Mouse (Mus musculus) intestine, embryonic 16.5 days (tissue): ENCODE results near the gene Entpd7. TPM values are rescaled to one million over a fixed set of nuclear protein-coding genes. Genes with fewer than 3 reads are reported as not detected.
A peak's percentile ranks its signal among the peaks of the same experiment; 100 is the strongest.

Experiments used
- ATAC-seq: fragments of 200-750 bp; cut with Nextera tagmentation; 2 replicates; pipeline ENCODE4 v1.8.0; 2017; ENCODE audit warnings: moderate TSS enrichment, moderate library complexity
- H3K27ac ChIP-seq: fragments of 300-500 bp; sonication (generic); 2 replicates; pipeline ENCODE4 v1.5.1; 2014; ENCODE audit warnings: mild to moderate bottlenecking, low read length
- H3K27me3 ChIP-seq: fragments of 300-500 bp; sonication (generic); replicated peaks from 2 replicates; pipeline ENCODE4 v1.6.1; 2014; ENCODE audit warnings: low read length, control low read depth, mixed read lengths; ENCODE audit not compliant: control insufficient read depth, insufficient read depth
- H3K36me3 ChIP-seq: fragments of 300-500 bp; sonication (generic); 2 replicates; pipeline ENCODE4 v1.6.1; 2014; ENCODE audit warnings: low read length, control low read depth; ENCODE audit not compliant: control insufficient read depth, insufficient read depth
- H3K4me1 ChIP-seq: fragments of 300-500 bp; sonication (generic); 2 replicates; pipeline ENCODE4 v1.6.1; 2014; ENCODE audit warnings: low read length, control low read depth, mixed read lengths; ENCODE audit not compliant: control insufficient read depth, insufficient read depth
- H3K4me2 ChIP-seq: fragments of 300-500 bp; sonication (generic); 2 replicates; pipeline ENCODE4 v1.6.1; 2014; ENCODE audit warnings: low read depth, low read length, control low read depth
- H3K4me3 ChIP-seq: fragments of 300-500 bp; sonication (generic); 2 replicates; pipeline ENCODE4 v1.5.1; 2014; ENCODE audit warnings: mild to moderate bottlenecking, low read length
- H3K9ac ChIP-seq: fragments of 300-500 bp; sonication (generic); 2 replicates; pipeline ENCODE4 v1.6.1; 2014; ENCODE audit warnings: low read depth, low read length
- H3K9me3 ChIP-seq: fragments of 300-500 bp; sonication (generic); 2 replicates; pipeline ENCODE4 v1.6.1; 2016; ENCODE audit warnings: low read length, control low read depth; ENCODE audit not compliant: control insufficient read depth
- WGBS: fragments of 180-500 bp; shearing (Covaris S2); extraction: QIAGEN DNeasy Blood & Tissue Kit; methylation state at CpG from one replicate; pipeline ENCODE4 v1.1.7; 2014; 5-methylcytosine and 5-hydroxymethylcytosine counted together
- polyA plus RNA-seq: library from polyadenylated mRNA; unstranded; fragments of >200 nt; fragmentation: Nextera tagmentation; extraction: Ambion mirVana; gene quantifications from 2 replicates; pipeline ENCODE4 v1.2.1, GENCODE M21; 2015

The Entpd7 gene
- polyA plus RNA-seq, 1 experiment from 2014 or later, result 27.6 TPM

DNA sequence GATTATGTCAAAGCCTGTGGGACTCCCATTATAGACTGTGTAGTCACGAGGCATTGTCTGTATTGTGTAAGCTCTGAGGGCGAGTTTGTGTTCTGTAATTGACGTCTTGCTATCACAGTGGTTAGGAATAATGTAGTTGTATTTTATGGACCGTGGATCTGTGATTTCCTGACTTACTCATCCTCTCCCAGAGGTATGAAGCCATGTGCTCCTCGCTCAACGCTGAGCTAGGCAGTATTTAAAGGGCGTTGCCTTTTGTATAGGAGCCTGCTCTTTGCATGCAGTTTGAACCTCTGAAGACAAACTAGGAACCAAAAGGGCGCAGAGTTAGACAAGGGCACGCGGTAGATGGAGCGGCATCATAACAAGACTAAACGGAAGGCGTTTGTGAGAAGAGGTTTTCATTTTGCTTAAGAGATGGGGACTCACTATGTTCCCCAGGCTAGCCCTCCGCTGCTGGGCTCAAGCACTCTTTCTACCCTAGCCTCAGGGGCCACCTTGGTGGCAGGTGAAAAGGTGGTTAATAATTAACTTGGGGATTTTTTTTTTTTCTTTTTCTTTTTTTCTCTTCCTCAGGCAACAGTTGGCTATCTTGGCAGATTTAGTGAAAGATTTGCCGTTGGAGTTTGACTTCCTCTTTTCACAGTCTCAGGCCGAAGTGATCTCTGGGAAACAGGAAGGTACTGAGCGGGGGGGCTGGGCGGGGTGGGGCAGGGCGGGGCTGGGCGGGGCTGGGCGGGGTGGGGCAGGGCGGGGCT is 21.9 kb downstream of the Entpd7 start:
- ATAC-seq, result peak; percentile 94
- Histone ChIP-seq H3K27me3 (no peaks in the 10 kb centered on the region), H3K4me1 (peaks cover 11% of the 10 kb centered on the region), H3K27ac (peak overlapping the region; percentile 89), H3K9ac (no peak overlapping the region), H3K4me2 (peak overlapping the region; percentile 26; the same call in 1 of the 2 replicates), H3K9me3 (no peaks in the 10 kb centered on the region), H3K36me3 (peaks cover 17% of the 10 kb centered on the region), H3K4me3 (no peak overlapping the region)
- WGBS, result 46% methylated on average over 22 of the region's 22 CpGs

DNA sequence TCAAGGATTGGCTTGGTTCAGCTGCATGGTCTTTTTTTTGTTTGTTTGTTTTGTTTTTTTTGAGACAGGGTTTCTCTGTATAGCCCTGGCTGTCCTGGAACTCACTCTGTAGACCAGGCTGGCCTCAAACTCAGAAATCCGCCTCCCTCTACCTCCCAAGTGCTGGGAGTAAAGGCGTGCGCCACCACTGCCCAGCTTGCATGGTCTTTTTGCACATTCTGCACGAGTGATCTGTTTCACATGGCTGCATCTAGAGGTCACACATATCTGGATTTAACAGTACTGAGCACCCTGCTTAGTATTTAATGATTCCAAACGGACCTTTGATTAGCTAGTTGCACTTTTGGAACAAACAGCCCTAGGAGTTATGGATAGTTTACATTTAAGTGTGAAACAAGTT is 22.5 kb downstream of the Entpd7 start:
- H3K4me1 ChIP-seq, result peaks cover 11% of the 10 kb centered on the region
- peak overlapping the region; percentile 55 for H3K27ac ChIP-seq
- no peaks in the 10 kb centered on the region for H3K27me3 ChIP-seq
- H3K36me3 ChIP-seq, result peaks cover 16% of the 10 kb centered on the region
- no peak overlapping the region for H3K9ac ChIP-seq
- peak; percentile 5; the same call in 1 of the 2 replicates for ATAC-seq
- no peak overlapping the region for H3K4me3 ChIP-seq
- H3K9me3 ChIP-seq, result no peaks in the 10 kb centered on the region
- no peak overlapping the region for H3K4me2 ChIP-seq
- WGBS, result 82% methylated on average over 5 of the region's 5 CpGs

DNA sequence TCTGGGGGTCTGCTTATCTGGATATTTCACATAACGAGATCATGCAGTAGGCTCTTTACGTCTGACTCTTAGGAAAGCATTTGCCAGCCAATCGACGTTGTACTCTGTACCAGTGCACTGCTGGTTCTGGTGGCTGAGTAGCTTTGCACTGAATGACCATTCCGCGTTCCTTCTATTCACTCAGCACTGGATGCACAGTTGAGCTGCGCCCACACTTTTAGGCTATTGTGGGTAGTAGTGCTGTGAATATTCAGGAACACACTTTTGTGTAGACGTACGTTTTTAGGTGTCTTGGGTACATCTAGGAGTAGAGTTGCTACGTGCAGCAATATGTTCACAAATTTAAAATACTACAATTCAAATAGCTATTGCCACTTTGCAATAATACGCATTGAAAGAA is 30.6 kb downstream of the Entpd7 start:
- H3K9me3 ChIP-seq, result no peaks in the 10 kb centered on the region
- H3K36me3 ChIP-seq, result peaks cover 27% of the 10 kb centered on the region; the same call in 1 of the 2 replicates
- H3K4me2 ChIP-seq, result no peak overlapping the region
- ATAC-seq, result no peak
- H3K9ac ChIP-seq, result no peak overlapping the region
- WGBS, result 96% methylated on average over 11 of the region's 11 CpGs
- no peaks in the 10 kb centered on the region for H3K27me3 ChIP-seq
- H3K4me3 ChIP-seq, result no peak overlapping the region
- H3K4me1 ChIP-seq, result no peaks in the 10 kb centered on the region
- H3K27ac ChIP-seq, result no peak overlapping the region

DNA sequence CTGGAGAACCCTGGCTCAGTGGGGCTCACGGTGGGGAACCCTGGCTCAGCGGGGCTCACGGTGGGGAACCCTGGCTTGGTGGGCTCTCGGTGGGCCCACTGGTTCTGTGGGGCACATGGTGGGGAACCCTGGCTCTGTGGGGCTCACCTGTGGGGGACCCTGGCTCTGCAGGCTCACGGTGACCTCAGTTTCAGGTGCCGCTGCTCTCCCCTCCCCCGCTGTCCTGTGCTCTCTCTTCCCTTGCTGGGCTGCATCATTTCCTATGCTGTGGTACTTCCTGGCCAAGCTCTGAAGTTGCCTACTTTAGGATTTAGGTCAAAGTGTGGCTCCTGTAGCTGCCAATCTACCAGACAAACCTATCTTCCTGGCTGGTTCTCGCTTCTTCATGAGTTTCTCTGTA is 33.4 kb downstream of the Entpd7 start:
- Histone ChIP-seq H3K9ac (no peak overlapping the region), H3K36me3 (peaks cover 33% of the 10 kb centered on the region), H3K27ac (no peak overlapping the region), H3K27me3 (no peaks in the 10 kb centered on the region), H3K4me2 (no peak overlapping the region), H3K4me1 (no peaks in the 10 kb centered on the region), H3K9me3 (no peaks in the 10 kb centered on the region), H3K4me3 (no peak overlapping the region)
- ATAC-seq, result no peak
- 85% methylated on average over 8 of the region's 8 CpGs for WGBS

DNA sequence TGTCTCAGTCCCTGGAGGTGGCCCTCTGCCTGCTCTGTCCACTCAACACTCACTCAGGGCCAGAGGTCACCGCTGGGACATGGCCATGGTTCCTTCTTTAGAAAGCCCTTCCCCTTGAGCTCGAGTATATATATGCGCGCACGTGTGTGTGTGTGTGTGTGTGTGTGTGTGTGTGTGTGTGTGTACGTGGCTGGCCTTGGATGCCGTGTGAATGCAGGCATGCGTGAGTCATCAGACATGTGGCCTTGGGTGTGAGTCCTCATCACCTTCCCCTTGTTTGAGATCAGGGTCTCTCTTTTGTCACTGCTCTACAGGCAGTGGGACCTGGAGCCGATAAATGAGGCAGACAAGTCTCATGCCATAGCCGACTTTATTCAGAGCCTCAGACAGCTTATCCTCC is 34.0 kb downstream of the Entpd7 start:
- no peaks in the 10 kb centered on the region for H3K9me3 ChIP-seq
- ATAC-seq, result no peak
- no peaks in the 10 kb centered on the region for H3K4me1 ChIP-seq

DNA sequence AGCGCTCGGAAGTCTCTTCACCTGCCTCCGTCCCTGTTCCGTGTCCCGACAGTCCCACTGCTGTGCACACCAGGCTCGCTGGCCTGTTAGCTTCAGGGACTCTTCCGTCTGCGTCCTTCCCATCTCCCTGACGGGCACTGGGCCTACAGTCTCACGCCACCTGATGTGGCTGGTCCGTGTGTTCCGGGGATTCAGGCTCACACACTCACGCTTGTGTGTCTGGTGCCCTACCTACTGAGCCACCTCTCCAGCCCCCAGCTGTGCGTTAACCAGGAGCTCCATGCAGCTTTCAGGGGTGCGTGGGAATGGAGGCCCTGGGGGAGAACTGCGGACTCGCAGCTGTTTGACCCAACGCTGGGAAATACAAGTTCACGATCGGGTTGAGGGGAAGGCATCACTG is 34.7 kb downstream of the Entpd7 start:
- H3K36me3 ChIP-seq, result peaks cover 32% of the 10 kb centered on the region

More for the DNA sequence above, 34.0 kb downstream of the Entpd7 start:
- H3K4me3 ChIP-seq, result no peak overlapping the region
- H3K27ac ChIP-seq, result no peak overlapping the region
- peaks cover 32% of the 10 kb centered on the region for H3K36me3 ChIP-seq
- 82% methylated on average over 10 of the region's 10 CpGs for WGBS
- no peaks in the 10 kb centered on the region for H3K27me3 ChIP-seq
- no peak overlapping the region for H3K4me2 ChIP-seq
- H3K9ac ChIP-seq, result no peak overlapping the region

DNA sequence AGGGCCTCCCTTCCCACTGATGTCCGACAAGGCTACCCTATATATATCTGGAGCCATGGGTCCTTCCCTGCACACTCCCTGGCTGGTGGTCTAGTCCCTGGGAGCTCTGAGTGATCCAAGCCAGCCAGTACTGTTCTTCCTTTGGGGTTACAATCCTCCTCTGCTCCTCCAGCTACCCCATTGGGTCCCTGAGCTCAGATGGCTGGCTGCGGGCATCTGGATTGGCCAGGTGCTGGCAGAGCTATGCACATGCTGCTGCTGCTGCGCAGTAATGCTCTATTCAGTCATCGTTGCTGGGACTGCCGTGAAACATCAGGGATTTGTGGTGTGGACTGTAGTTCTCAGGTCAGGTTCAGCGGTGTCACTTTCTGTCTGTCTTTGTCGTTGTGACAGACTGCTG is 35.3 kb downstream of the Entpd7 start:
- Histone ChIP-seq H3K27me3 (no peaks in the 10 kb centered on the region), H3K4me1 (no peaks in the 10 kb centered on the region), H3K27ac (no peak overlapping the region), H3K36me3 (peaks cover 32% of the 10 kb centered on the region), H3K4me3 (no peak overlapping the region), H3K4me2 (no peak overlapping the region), H3K9me3 (no peaks in the 10 kb centered on the region), H3K9ac (no peak overlapping the region)
- ATAC-seq, result no peak
- WGBS, result 88% methylated on average over 7 of the region's 7 CpGs

More for the DNA sequence above, 34.7 kb downstream of the Entpd7 start:
- H3K4me1 ChIP-seq, result no peaks in the 10 kb centered on the region
- H3K27me3 ChIP-seq, result no peaks in the 10 kb centered on the region
- no peak overlapping the region for H3K4me2 ChIP-seq
- no peak overlapping the region for H3K9ac ChIP-seq
- H3K9me3 ChIP-seq, result no peaks in the 10 kb centered on the region
- no peak for ATAC-seq
- 95% methylated on average over 20 of the region's 20 CpGs for WGBS
- no peak overlapping the region for H3K27ac ChIP-seq
- no peak overlapping the region for H3K4me3 ChIP-seq

DNA sequence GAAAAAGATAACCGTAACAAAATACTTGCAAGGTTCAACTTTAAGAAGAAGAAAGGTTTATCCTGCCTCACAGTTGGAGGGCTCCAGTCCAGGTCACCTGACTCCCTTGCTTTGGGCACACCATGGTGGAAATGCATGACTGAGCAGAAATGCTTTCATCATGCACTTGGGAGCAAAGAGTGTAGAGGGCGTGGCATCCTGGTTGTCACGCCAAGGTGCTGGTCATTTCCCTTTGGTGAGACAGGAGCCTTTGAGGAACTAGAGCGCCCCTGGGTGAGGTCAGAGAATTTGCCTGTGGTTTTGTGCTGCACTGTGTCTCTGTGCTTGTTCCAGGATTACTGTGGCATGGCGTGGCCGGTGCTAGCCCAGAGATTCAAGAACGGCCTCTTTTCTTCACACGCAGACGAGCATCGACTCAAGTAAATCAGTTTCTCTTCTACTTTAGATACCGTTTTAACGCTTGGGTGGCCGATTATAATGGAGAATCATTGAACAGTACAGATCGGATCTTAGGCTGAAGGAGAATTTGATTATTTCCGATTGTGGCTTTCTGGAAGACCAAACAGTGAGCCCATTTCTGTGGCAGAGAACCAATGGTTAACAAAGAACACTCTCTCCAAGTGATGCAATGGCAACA is 37.2 kb downstream of the Entpd7 start:
- Histone ChIP-seq H3K27ac (no peak overlapping the region), H3K4me2 (no peak overlapping the region), H3K9ac (no peak overlapping the region), H3K27me3 (no peaks in the 10 kb centered on the region), H3K4me1 (no peaks in the 10 kb centered on the region), H3K4me3 (no peak overlapping the region), H3K36me3 (peaks cover 27% of the 10 kb centered on the region), H3K9me3 (no peaks in the 10 kb centered on the region)
- ATAC-seq, result peak; percentile 32; the same call in 1 of the 2 replicates
- 92% methylated on average over 15 of the region's 15 CpGs for WGBS

DNA sequence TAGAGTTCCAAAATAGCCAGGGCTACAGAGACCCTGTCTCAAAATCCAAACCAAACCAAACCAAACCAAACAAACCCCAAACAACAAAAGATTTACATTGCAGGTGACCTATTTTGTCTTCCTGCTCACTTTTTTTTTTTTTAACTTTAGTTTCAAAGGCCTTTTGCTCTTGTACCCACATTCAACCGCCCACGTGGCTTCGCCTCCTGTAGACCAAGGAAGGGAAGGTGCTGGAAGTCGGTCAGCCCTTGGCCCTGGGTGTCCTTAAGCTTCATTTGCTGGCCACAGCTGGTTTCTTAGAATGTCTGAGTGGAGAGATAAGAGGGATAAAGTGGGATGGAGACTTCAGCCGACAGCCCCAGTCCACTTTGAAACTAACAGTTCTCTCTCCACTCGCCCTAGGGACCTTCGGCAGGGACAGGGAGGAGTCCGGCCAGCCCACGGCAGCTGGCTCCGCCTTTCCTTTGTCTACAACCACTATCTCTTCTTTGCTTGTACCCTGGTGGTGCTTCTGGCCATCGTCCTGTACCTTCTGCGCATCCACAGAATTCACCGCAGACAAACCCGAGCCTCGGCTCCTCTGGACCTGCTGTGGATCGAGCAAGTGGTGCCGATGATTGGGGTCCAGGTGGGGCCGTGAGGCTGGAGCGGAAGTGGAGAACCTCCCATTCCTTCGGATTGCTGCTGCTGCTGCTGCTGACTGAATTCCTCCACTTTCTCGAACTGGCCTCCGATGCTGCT is 40.0 kb downstream of the Entpd7 start:
- Histone ChIP-seq H3K9ac (peak overlapping the region; percentile 38; the same call in 1 of the 2 replicates), H3K9me3 (no peaks in the 10 kb centered on the region), H3K36me3 (peaks cover 20% of the 10 kb centered on the region), H3K4me1 (no peaks in the 10 kb centered on the region), H3K27ac (no peak overlapping the region), H3K4me2 (peak overlapping the region; percentile 39), H3K27me3 (no peaks in the 10 kb centered on the region), H3K4me3 (peak overlapping the region; percentile 24)
- 46% methylated on average over 22 of the region's 22 CpGs for WGBS
- ATAC-seq, result peak; percentile 41
